In genomic region chr12:112588426-112589256, GRCm38 (mm10) we compare ENCODE assay signal across 8 mouse cellular contexts. TPM values are rescaled to one million over a fixed set of nuclear protein-coding genes. Genes with fewer than 3 reads are reported as not detected.
DNase-seq lines count a peak whose midpoint lies in the region; ATAC-seq and TF ChIP-seq lines count a peak whose summit lies in the region.

Inf2 (plus strand) TSS chr12:112588784.

- WGBS in forebrain, embryonic 15.5 days = under 1% methylated on average over 58 of the region's 60 CpGs
- WGBS in liver, embryonic 14.5 days (ENCODE audit: insufficient replicate concordance) = under 1% methylated on average over 56 of the region's 60 CpGs
- WGBS in stomach, embryonic 16.5 days = under 1% methylated on average over 56 of the region's 60 CpGs

- TF ChIP-seq POLR2A in CH12.LX (IDR thresholded peaks at IDR 0.05; ENCODE audit: low read depth, low read length) = peak; percentile 86

- H3K9me3 ChIP-seq in CH12.LX (replicated peaks; ENCODE audit: low read length) = no peaks in the 10 kb centered on the region
- no peaks in the 10 kb centered on the region for H3K9me3 ChIP-seq in forebrain, embryonic 15.5 days
- no peaks in the 10 kb centered on the region for H3K9me3 ChIP-seq in liver, embryonic 14.5 days (ENCODE audit: control insufficient read depth, low read length)
- no peaks in the 10 kb centered on the region for H3K9me3 ChIP-seq in stomach, embryonic 16.5 days (replicated peaks; ENCODE audit: control insufficient read depth, low read length)

- H3K4me3 ChIP-seq in CH12.LX (replicated peaks in 1 of 3; ENCODE audit: low read depth in 2 of 3, low read length in 2 of 3, poor library complexity in 1 of 3) = peak within 1 kb of the TSS; percentile 82 to 91 (median 83)
- H3K4me3 ChIP-seq in brown adipose tissue, adult 24 weeks (ENCODE audit: insufficient read depth, low read depth, low read length) = peak within 1 kb of the TSS; percentile 70
- H3K4me3 ChIP-seq in forebrain, embryonic 15.5 days = peak within 1 kb of the TSS; percentile 50
- H3K4me3 ChIP-seq in liver, embryonic 14.5 days (ENCODE audit: insufficient read depth in 1 of 2, low read depth in 2 of 2, low read length in 2 of 2) = peak within 1 kb of the TSS; percentile 44 to 46
- peak within 1 kb of the TSS; percentile 59 for H3K4me3 ChIP-seq in stomach, embryonic 16.5 days (replicated peaks; ENCODE audit: low read length)

- H3K4me1 ChIP-seq in CH12.LX (ENCODE audit: control insufficient read depth in 1 of 2, insufficient read depth in 2 of 2) = peaks cover 62 to 64% of the 10 kb centered on the region in 2 experiments
- peaks cover 41% of the 10 kb centered on the region for H3K4me1 ChIP-seq in brown adipose tissue, adult 24 weeks (ENCODE audit: control insufficient read depth, insufficient read depth, insufficient read length, low read length)
- peaks cover 38% of the 10 kb centered on the region for H3K4me1 ChIP-seq in forebrain, embryonic 15.5 days
- H3K4me1 ChIP-seq in liver, embryonic 14.5 days (replicated peaks; ENCODE audit: control insufficient read depth in 2 of 2, insufficient read depth in 2 of 2, low read length in 1 of 2) = peaks cover 0 to 26% of the 10 kb centered on the region in 2 experiments; a peak in 3 of 4 replicates
- H3K4me1 ChIP-seq in stomach, embryonic 16.5 days (ENCODE audit: control insufficient read depth, insufficient read depth, low read length) = peaks cover 29% of the 10 kb centered on the region

- H3K27ac ChIP-seq in CH12.LX (ENCODE audit: insufficient read depth, low read depth) = peak within 1 kb of the TSS; percentile 76
- H3K27ac ChIP-seq in brown adipose tissue, adult 24 weeks (replicated peaks; ENCODE audit: low read depth, low read length) = peak within 1 kb of the TSS; percentile 71
- no peak within 1 kb of the TSS for H3K27ac ChIP-seq in forebrain, embryonic 15.5 days (replicated peaks)
- H3K27ac ChIP-seq in liver, embryonic 14.5 days = no peak within 1 kb of the TSS
- H3K27ac ChIP-seq in stomach, embryonic 16.5 days (ENCODE audit: low read length) = no peak within 1 kb of the TSS

- no peak for TF ChIP-seq CTCF in CH12.LX (conservative IDR thresholded peaks at IDR 0.05 in 1 of 2, IDR thresholded peaks at IDR 0.05 in 1 of 2; ENCODE audit: low read depth in 2 of 2, low read length in 2 of 2)
- no peak for TF ChIP-seq CTCF in liver, embryonic 14.5 days (IDR thresholded peaks at IDR 0.05; ENCODE audit: low read depth)

- H3K79me2 ChIP-seq in CH12.LX (replicated peaks; ENCODE audit: control insufficient read depth, extremely low read depth, insufficient read depth, poor library complexity, severe bottlenecking) = peaks cover 38% of the 10 kb centered on the region

- TF ChIP-seq RAD21 in CH12.LX (IDR thresholded peaks at IDR 0.05; ENCODE audit: low read depth, low read length) = no peak; the same call in 1 of the 2 replicates

- DNase-seq in CH12.LX (ENCODE audit: extremely low read depth) = peak; percentile 82
- DNase-seq in heart, postnatal 10 days = peak; percentile 80 to 82
- peak; percentile 88 to 92 for DNase-seq in kidney, postnatal 4 days
- peak; percentile 47 to 53 (median 49) for DNase-seq in liver, embryonic 14.5 days (ENCODE audit: low read depth in 3 of 3, low spot score in 3 of 3)
- peak; percentile 79 for DNase-seq in neural tube, embryonic 10.5 days (ENCODE audit: extremely low spot score, low spot score)

- ATAC-seq in forebrain, embryonic 15.5 days (replicated peaks) = peak; percentile 79
- peak; percentile 80 for ATAC-seq in liver, embryonic 14.5 days (ENCODE audit: insufficient read depth)
- peak; percentile 92 for ATAC-seq in stomach, embryonic 16.5 days (ENCODE audit: insufficient read depth, low FRiP score)

- in situ Hi-C loops in CH12.LX (cut with MboI; ENCODE audit: low pct_ligation_motif_present, low pct_unique_long_range_greater_than_20kb, low sequenced_read_pairs) = no loop called here

- dilution Hi-C loops in CH12.LX (cut with MboI; ENCODE audit: extremely low pct_ligation_motif_present, extremely low pct_unique_long_range_greater_than_20kb, low sequenced_read_pairs) = no loop called here

- H3K9ac ChIP-seq in CH12.LX (ENCODE audit: insufficient read depth, low read depth) = peak within 1 kb of the TSS; percentile 59
- H3K9ac ChIP-seq in forebrain, embryonic 15.5 days (replicated peaks) = peak within 1 kb of the TSS; percentile 58
- H3K9ac ChIP-seq in liver, embryonic 14.5 days (replicated peaks) = peak within 1 kb of the TSS; percentile 21; the same call in 1 of the 2 replicates
- H3K9ac ChIP-seq in stomach, embryonic 16.5 days (ENCODE audit: low read length) = peak within 1 kb of the TSS; percentile 74

- H3K4me2 ChIP-seq in CH12.LX (ENCODE audit: insufficient read depth, low read depth, poor library complexity, severe bottlenecking) = peak within 1 kb of the TSS; percentile 80
- peak within 1 kb of the TSS; percentile 83 for H3K4me2 ChIP-seq in forebrain, embryonic 15.5 days (replicated peaks)
- H3K4me2 ChIP-seq in liver, embryonic 14.5 days (ENCODE audit: low read depth) = peak within 1 kb of the TSS; percentile 67
- peak within 1 kb of the TSS; percentile 89 for H3K4me2 ChIP-seq in stomach, embryonic 16.5 days (ENCODE audit: low read depth, low read length)

- H3K36me3 ChIP-seq in CH12.LX (replicated peaks in 1 of 2; ENCODE audit: control insufficient read depth in 1 of 2, insufficient read depth in 1 of 2, low read length in 1 of 2) = peaks cover 0 to 39% of the 10 kb centered on the region in 2 experiments
- no peaks in the 10 kb centered on the region for H3K36me3 ChIP-seq in forebrain, embryonic 15.5 days
- H3K36me3 ChIP-seq in liver, embryonic 14.5 days (replicated peaks; ENCODE audit: control insufficient read depth, insufficient read depth, low read depth) = no peaks in the 10 kb centered on the region
- no peaks in the 10 kb centered on the region for H3K36me3 ChIP-seq in stomach, embryonic 16.5 days (ENCODE audit: control insufficient read depth, insufficient read depth, low read length)

- intact Hi-C loops in heart, postnatal 10 days (cut with DNase I) = no loop called here

- peak; percentile 43; the same call in 1 of the 2 replicates for TF ChIP-seq EP300 in CH12.LX (IDR thresholded peaks at IDR 0.05; ENCODE audit: low read length)
- no peak for TF ChIP-seq EP300 in liver, embryonic 14.5 days (IDR thresholded peaks at IDR 0.05; ENCODE audit: low read depth)

- H3K27me3 ChIP-seq in CH12.LX (replicated peaks) = no peaks in the 10 kb centered on the region
- H3K27me3 ChIP-seq in forebrain, embryonic 15.5 days = 0 out of 2 replicates have a peak, but pooled peaks cover 11% of the 10 kb centered on the region
- no peaks in the 10 kb centered on the region; the same call in 1 of the 2 replicates for H3K27me3 ChIP-seq in liver, embryonic 14.5 days (ENCODE audit: control insufficient read depth, insufficient read depth, low read length)
- H3K27me3 ChIP-seq in stomach, embryonic 16.5 days (ENCODE audit: control insufficient read depth, insufficient read depth, low read length) = no peaks in the 10 kb centered on the region

TF ChIP-seq in CH12.LX, 34 proteins besides CTCF, POLR2A, EP300 and RAD21 (continues in another document):
- TF ChIP-seq SMC3 (IDR thresholded peaks at IDR 0.05; ENCODE audit: low read depth, low read length) (no peak), MEF2A (IDR thresholded peaks at IDR 0.05; ENCODE audit: borderline replicate concordance, low read depth, low read length) (peak; percentile 23; the same call in 1 of the 2 replicates), RCOR1 (conservative IDR thresholded peaks at IDR 0.05; ENCODE audit: low read depth, low read length) (no peak), JUN (IDR thresholded peaks at IDR 0.05; ENCODE audit: insufficient read depth, low read depth, low read length) (no peak), NELFE (IDR thresholded peaks at IDR 0.05; ENCODE audit: low read depth, low read length) (peak; percentile 63), MAX (IDR thresholded peaks at IDR 0.05; ENCODE audit: low read length) (peak; percentile 35), CHD1 (IDR thresholded peaks at IDR 0.05; ENCODE audit: low read depth, low read length) (no peak), PAX5 (IDR thresholded peaks at IDR 0.05; ENCODE audit: low read length) (no peak), MAZ (IDR thresholded peaks at IDR 0.05; ENCODE audit: low read depth, low read length) (peak; percentile 65; the same call in 1 of the 2 replicates), ZNF384 (IDR thresholded peaks at IDR 0.05; ENCODE audit: low read depth, low read length) (no peak), USF2 (conservative IDR thresholded peaks at IDR 0.05; ENCODE audit: low read depth, low read length) (no peak; the same call in 1 of the 2 replicates), HCFC1 (IDR thresholded peaks at IDR 0.05; ENCODE audit: low read depth, low read length) (peak; percentile 30; the same call in 1 of the 2 replicates), NRF1 (IDR thresholded peaks at IDR 0.05; ENCODE audit: low read depth, low read length) (no peak), ZKSCAN1 (IDR thresholded peaks at IDR 0.05; ENCODE audit: borderline replicate concordance, low read depth, low read length) (no peak), IRF4 (IDR thresholded peaks at IDR 0.05; ENCODE audit: low read depth, low read length) (peak; percentile 56), SIN3A (IDR thresholded peaks at IDR 0.05; ENCODE audit: low read length) (peak; percentile 33; the same call in 1 of the 2 replicates), BHLHE40 (IDR thresholded peaks at IDR 0.05; ENCODE audit: low read depth, low read length) (peak; percentile 100), JUND (conservative IDR thresholded peaks at IDR 0.05; ENCODE audit: low read depth, low read length) (no peak), KAT2A (IDR thresholded peaks at IDR 0.05; ENCODE audit: insufficient replicate concordance, low read length) (no peak), CHD2 (IDR thresholded peaks at IDR 0.05; ENCODE audit: low read length) (0 out of 2 replicates have a peak, but pooled peaks have one; percentile 33), ZC3H11A (IDR thresholded peaks at IDR 0.05; ENCODE audit: low read depth, low read length) (no peak), MAFK (IDR thresholded peaks at IDR 0.05; ENCODE audit: insufficient replicate concordance, low read length) (no peak), MXI1 (IDR thresholded peaks at IDR 0.05; ENCODE audit: low read depth, low read length) (peak; percentile 90)

RNA-seq across cellular contexts. Expression of gene Inf2, which starts in this region (rescaled TPM):
- total RNA-seq in CH12.LX (2012; rRNA removed) (29.7 and 36.6 TPM in 2 replicates), CH12.LX (2014; rRNA removed) (13.5 and 13.9 TPM in 2 replicates)
- 129 and 131 TPM in 2 replicates for polyA plus RNA-seq in CH12.LX (2012; ENCODE audit: insufficient read length, low read depth)
- 12.9 and 13.5 TPM in 2 replicates for polyA plus RNA-seq in brown adipose tissue, adult 24 weeks (2012; ENCODE audit: insufficient read depth, insufficient read length, missing spikeins)
- polyA plus RNA-seq in forebrain, embryonic 15.5 days (2015; fragmentation: Nextera tagmentation; extraction: Ambion mirVana) = 3.0 and 3.9 TPM in 2 replicates
- total RNA-seq in heart, postnatal 10 days (2021) = 10 to 100 TPM; 18.4 to 23.3 TPM
- polyA plus RNA-seq in liver, embryonic 14.5 days (2012; rRNA removed) = 4.8 and 6.2 TPM in 2 replicates
- polyA plus RNA-seq in liver, embryonic 14.5 days (2014; fragmentation: Nextera tagmentation; extraction: Ambion mirVana) = 2.0 and 2.1 TPM in 2 replicates
- 2.9 and 3.9 TPM in 2 replicates for polyA plus RNA-seq in stomach, embryonic 16.5 days (2015; fragmentation: Nextera tagmentation; extraction: Ambion mirVana)

Comparison
In these comparisons a context has a peak if more than half of its experiments do, and no peak if none do; other contexts are left out.
1. H3K27ac ChIP-seq: peak in CH12.LX (single experiment) and brown adipose tissue, adult 24 weeks (single experiment); none in forebrain, embryonic 15.5 days (single experiment), liver, embryonic 14.5 days (single experiment) and stomach, embryonic 16.5 days (single experiment).
2. H3K9ac ChIP-seq: peak in every context shown above with its lines; median percentile 74 in stomach, embryonic 16.5 days; 59 in CH12.LX; 58 in forebrain, embryonic 15.5 days; 21 in liver, embryonic 14.5 days.
3. Peak in every context shown above with its lines, with median percentiles within 50 percentile points of each other: DNase-seq, H3K4me2 ChIP-seq, H3K4me3 ChIP-seq and ATAC-seq.